Mouse (Mus musculus) midbrain, embryonic 13.5 days (tissue): Measurements from ENCODE around the gene Atrnl1. TPM values are rescaled to one million over a fixed set of nuclear protein-coding genes. Genes with fewer than 3 reads are reported as not detected.
"Not testable (repeated sequence)": the region's sequence is repeated elsewhere in the genome, so short reads cannot be mapped to it uniquely, and the experiment has no call there.

Experiments
- ATAC-seq: fragments of 200-750 bp; cut with Nextera tagmentation; 2 replicates; pipeline ENCODE4 v1.8.0; 2017; ENCODE audit warnings: mild to moderate bottlenecking, moderate TSS enrichment, moderate library complexity
- H3K27ac ChIP-seq: fragments of 300-500 bp; sonication (generic); 2 replicates; pipeline ENCODE4 v1.5.1; 2015; ENCODE audit warnings: inconsistent platforms, mild to moderate bottlenecking, moderate library complexity
- H3K27me3 ChIP-seq: fragments of 300-500 bp; sonication (generic); 2 replicates; pipeline ENCODE4 v1.6.1; 2015; ENCODE audit warnings: mild to moderate bottlenecking, inconsistent platforms
- H3K36me3 ChIP-seq: fragments of 300-500 bp; sonication (generic); 2 replicates; pipeline ENCODE4 v1.6.1; 2015; ENCODE audit warnings: mild to moderate bottlenecking, inconsistent platforms
- H3K4me1 ChIP-seq: fragments of 300-500 bp; sonication (generic); replicated peaks from 2 replicates; pipeline ENCODE4 v1.6.1; 2015; ENCODE audit warnings: inconsistent platforms
- H3K4me2 ChIP-seq: fragments of 300-500 bp; sonication (generic); replicated peaks from 2 replicates; pipeline ENCODE4 v1.6.1; 2015; ENCODE audit warnings: moderate library complexity, mild to moderate bottlenecking, inconsistent platforms
- H3K4me3 ChIP-seq: fragments of 300-500 bp; sonication (generic); replicated peaks from 2 replicates; pipeline ENCODE4 v1.5.1; 2015; ENCODE audit warnings: mild to moderate bottlenecking, inconsistent platforms
- H3K9ac ChIP-seq: fragments of 300-500 bp; sonication (generic); replicated peaks from 2 replicates; pipeline ENCODE4 v1.6.1; 2015; ENCODE audit warnings: mild to moderate bottlenecking, inconsistent platforms
- H3K9me3 ChIP-seq: fragments of 300-500 bp; sonication (generic); 2 replicates; pipeline ENCODE4 v1.6.1; 2016; ENCODE audit warnings: mild to moderate bottlenecking, inconsistent platforms
- WGBS: fragments of 180-500 bp; shearing (Covaris S2); methylation state at CpG from one replicate; pipeline ENCODE4 v1.1.7; 2015; 5-methylcytosine and 5-hydroxymethylcytosine counted together
- polyA plus RNA-seq: library from polyadenylated mRNA; unstranded; fragments of >200 nt; fragmentation: Nextera tagmentation; extraction: Ambion mirVana; gene quantifications from 2 replicates; pipeline ENCODE4 v1.2.1, GENCODE M21; 2015

Gene Atrnl1
- polyA plus RNA-seq, 1 experiment from 2014 or later: 10.2 TPM

- not testable (repeated sequence) for H3K9ac ChIP-seq, ATAC-seq, H3K9me3 ChIP-seq, H3K36me3 ChIP-seq, H3K27ac ChIP-seq, H3K4me2 ChIP-seq, H3K4me3 ChIP-seq, H3K27me3 ChIP-seq, H3K4me1 ChIP-seq
- WGBS: 94% methylated on average over 15 of the region's 15 CpGs
Observed at GRCm38 (mm10) chr19:57994174-57994833, 383.5 kb downstream of the Atrnl1 start.

DNA sequence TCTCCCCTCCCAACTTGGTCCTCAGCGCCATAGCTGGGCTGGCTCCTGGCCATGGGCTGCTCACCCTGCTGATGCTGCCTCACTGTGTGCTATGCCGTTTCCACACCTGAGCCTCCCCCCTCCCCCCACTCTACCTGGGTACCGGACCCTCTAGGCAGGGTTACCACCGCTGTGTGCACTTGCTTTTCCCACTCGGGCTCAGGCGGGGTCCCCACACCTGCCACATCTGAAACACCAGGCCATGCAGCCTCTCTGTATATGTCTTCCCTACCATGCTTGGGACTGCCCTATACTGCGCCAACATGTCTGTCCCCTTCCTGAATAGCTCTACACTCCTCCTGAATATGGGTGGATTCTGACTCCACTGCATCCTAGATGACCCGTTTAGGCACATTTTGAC, 384.2 kb downstream of the Atrnl1 start:
- Histone ChIP-seq H3K4me1 (no peaks in the 10 kb centered on the region; the same call in none of the 2 replicates), H3K4me2 (no peak overlapping the region), H3K36me3 (no peaks in the 10 kb centered on the region), H3K9ac (no peak overlapping the region), H3K9me3 (no peaks in the 10 kb centered on the region), H3K27ac (no peak overlapping the region), H3K4me3 (no peak overlapping the region), H3K27me3 (no peaks in the 10 kb centered on the region)
- ATAC-seq: no peak
- WGBS: 94% methylated on average over 8 of the region's 8 CpGs

GRCm38 (mm10) chr19:57997961-57998360, 387.1 kb downstream of the Atrnl1 start:
- no peak overlapping the region for H3K4me2 ChIP-seq
- no peak overlapping the region for H3K4me3 ChIP-seq
- no peak overlapping the region for H3K27ac ChIP-seq
- H3K9me3 ChIP-seq: no peaks in the 10 kb centered on the region
- ATAC-seq: no peak
- no peaks in the 10 kb centered on the region for H3K4me1 ChIP-seq
- no peak overlapping the region for H3K9ac ChIP-seq
- no peaks in the 10 kb centered on the region for H3K36me3 ChIP-seq
- 38% methylated on average over 4 of the region's 4 CpGs for WGBS
- H3K27me3 ChIP-seq: no peaks in the 10 kb centered on the region

- H3K4me3 ChIP-seq: no peak overlapping the region
- H3K9me3 ChIP-seq: no peaks in the 10 kb centered on the region
- 90% methylated on average over 1 of the region's 1 CpGs for whole genome bisulfite sequencing
- no peak for ATAC-seq
- no peak overlapping the region for H3K9ac ChIP-seq
- no peaks in the 10 kb centered on the region for H3K36me3 ChIP-seq
- H3K27me3 ChIP-seq: no peaks in the 10 kb centered on the region
- no peak overlapping the region for H3K4me2 ChIP-seq
- H3K27ac ChIP-seq: no peak overlapping the region
- H3K4me1 ChIP-seq: no peaks in the 10 kb centered on the region
Observed at GRCm38 (mm10) chr19:58011636-58012035, 400.8 kb downstream of the Atrnl1 start.

GRCm38 (mm10) chr19:58015741-58016140, 404.9 kb downstream of the Atrnl1 start:
- WGBS: 94% methylated on average over 6 of the region's 6 CpGs
- Histone ChIP-seq H3K9me3 (no peaks in the 10 kb centered on the region), H3K27me3 (no peaks in the 10 kb centered on the region), H3K4me3 (no peak overlapping the region), H3K4me2 (no peak overlapping the region), H3K36me3 (no peaks in the 10 kb centered on the region), H3K4me1 (no peaks in the 10 kb centered on the region), H3K9ac (no peak overlapping the region), H3K27ac (no peak overlapping the region)
- no peak for ATAC-seq

DNA sequence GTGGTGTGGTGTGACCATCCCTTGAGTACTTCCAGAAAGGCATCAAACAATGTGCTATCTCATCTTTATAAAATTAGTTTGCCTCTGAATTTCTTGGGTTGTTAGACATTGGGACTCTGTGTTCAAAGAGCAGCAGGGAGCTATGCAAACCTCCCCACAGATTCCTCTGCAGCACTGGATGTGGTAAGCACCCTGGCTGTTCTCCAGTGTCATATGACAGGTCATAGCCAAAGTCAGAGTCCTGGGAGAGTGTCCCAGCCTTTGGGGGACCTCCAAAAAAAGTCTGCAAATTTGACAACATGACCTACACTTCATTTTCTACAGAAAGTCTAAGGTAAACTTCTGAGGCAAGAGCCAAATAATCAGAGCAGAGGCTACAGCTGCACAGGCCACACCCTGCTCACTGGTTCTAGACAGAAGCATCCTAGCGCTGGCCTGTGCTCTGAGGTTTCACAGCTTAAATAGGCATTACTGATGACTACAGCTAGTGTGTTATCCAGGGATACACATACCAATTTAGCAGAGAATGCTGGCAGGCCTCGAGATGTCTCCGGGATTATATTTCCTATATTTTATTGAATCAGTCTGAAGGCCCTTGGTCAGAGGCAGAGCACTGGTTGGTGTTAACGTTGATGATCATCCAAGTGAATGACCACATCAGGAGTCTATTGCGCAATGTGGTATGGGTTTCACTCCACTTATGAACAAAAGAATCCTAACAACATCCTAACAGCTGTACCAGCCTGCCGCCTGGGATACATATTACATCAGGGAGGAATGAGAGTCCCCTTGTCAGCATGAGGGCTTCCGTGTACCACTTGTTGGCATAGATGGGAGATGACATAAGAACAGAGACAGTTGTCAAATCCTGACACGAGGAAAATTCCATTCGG, 406.0 kb downstream of the Atrnl1 start:
- H3K27ac ChIP-seq: no peak overlapping the region
- H3K4me3 ChIP-seq: no peak overlapping the region
- ATAC-seq: no peak
- H3K36me3 ChIP-seq: no peaks in the 10 kb centered on the region
- H3K9me3 ChIP-seq: no peaks in the 10 kb centered on the region
- no peak overlapping the region for H3K9ac ChIP-seq
- no peaks in the 10 kb centered on the region for H3K4me1 ChIP-seq
- WGBS: 87% methylated on average over 9 of the region's 9 CpGs
- no peaks in the 10 kb centered on the region for H3K27me3 ChIP-seq
- H3K4me2 ChIP-seq: no peak overlapping the region

GRCm38 (mm10) chr19:58017468-58017867, 406.6 kb downstream of the Atrnl1 start:
- 96% methylated on average over 3 of the region's 3 CpGs for WGBS
- ATAC-seq: no peak
- H3K9me3 ChIP-seq: no peaks in the 10 kb centered on the region
- no peak overlapping the region for H3K9ac ChIP-seq
- no peak overlapping the region for H3K4me2 ChIP-seq
- H3K4me3 ChIP-seq: no peak overlapping the region
- H3K4me1 ChIP-seq: no peaks in the 10 kb centered on the region
- H3K27me3 ChIP-seq: no peaks in the 10 kb centered on the region
- H3K36me3 ChIP-seq: no peaks in the 10 kb centered on the region
- H3K27ac ChIP-seq: no peak overlapping the region

DNA sequence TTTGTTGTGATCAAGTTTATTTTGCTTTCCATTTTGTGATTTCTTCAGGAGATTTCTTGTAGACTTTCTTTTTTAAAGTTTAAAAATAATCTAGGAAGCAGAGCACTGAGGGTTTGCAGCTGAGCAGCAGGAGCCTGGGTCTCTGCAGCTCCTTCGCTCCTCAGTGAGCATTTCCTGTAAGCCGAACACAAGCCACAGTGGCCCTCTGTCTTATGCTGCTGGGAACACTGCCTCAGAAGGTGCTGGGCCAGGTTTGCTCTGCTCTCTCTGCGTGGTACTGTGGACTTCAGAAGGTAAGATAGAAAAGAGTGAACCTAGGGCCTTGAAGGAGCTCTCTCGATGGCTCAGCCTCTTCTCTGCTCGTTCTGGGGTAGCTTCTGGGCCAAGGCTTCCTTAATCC, 407.9 kb downstream of the Atrnl1 start:
- WGBS: 66% methylated on average over 5 of the region's 5 CpGs

DNA sequence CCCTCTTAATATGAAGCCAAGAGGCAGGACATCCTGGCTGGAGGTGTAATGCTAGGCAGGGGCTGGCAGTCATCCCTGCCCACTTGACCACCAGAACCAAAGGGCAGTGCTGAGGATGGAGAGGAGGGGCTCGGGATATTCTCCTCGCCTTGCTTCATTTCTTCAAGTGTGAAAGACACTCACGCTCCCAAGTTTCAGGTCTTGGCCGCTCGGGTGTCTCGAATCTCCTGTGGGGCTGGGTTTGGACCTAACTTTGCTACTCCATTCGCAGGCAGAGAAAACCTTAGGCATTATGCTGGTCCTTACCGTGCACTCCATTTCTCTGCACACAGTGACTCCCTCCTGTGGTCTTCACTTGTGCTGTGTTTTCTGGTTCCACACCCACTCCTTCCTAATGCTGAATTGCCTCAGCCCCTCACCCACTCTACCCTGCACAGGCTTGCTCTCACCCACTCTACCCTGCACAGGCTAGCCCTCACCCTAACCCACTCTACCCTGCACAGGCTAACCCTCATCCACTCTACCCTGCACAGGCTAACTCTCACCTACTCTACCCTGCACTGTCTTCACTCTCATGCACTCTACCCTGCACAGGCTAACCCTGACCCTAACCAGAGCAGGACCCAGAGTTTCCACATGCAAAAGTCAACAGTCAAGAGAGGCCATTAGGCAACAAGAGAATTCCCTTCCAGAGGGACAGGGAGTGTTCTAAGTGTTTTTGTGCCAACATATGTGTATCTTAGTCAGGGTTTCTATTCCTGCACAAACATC, 410.9 kb downstream of the Atrnl1 start:
- no peaks in the 10 kb centered on the region for H3K4me1 ChIP-seq
- WGBS: 98% methylated on average over 8 of the region's 8 CpGs
- no peak overlapping the region for H3K9ac ChIP-seq

More for the DNA sequence above, 407.9 kb downstream of the Atrnl1 start:
- Histone ChIP-seq H3K36me3 (no peaks in the 10 kb centered on the region), H3K4me2 (no peak overlapping the region), H3K4me3 (no peak overlapping the region), H3K9me3 (no peaks in the 10 kb centered on the region), H3K27me3 (no peaks in the 10 kb centered on the region), H3K27ac (0 out of 2 replicates have a peak overlapping the region, but pooled peaks have one; percentile 10), H3K4me1 (no peaks in the 10 kb centered on the region), H3K9ac (no peak overlapping the region)
- no peak for ATAC-seq

DNA sequence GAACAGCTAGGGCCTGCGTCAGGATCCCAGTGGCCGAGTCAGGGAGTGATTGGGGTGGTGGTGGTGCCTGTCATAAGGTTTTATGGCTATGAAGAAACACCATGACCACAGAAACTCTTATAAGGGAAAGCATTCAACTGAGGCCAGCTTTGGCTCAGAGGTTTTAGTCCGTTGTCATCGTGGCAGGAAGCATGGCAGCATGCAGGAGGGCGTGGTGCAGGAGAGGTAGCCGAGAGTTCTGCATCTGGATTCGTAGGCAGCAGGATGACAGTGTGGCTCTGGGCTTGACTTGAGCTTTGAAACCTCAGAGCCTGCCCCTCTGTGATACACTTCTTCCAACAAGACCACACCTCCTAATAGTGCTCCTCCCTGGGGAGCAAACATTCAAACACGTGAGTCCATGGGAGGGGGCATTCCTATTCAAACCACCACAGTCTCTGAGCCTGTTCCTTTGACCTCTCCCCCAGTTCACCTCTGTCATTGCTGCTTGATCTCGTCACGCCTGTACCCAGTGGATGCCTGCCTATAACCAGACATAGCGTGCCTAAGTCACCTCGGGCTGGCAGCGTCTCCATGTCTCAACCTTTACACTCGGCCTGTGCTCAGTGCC, 412.5 kb downstream of the Atrnl1 start:
- H3K4me1 ChIP-seq: no peaks in the 10 kb centered on the region
- no peaks in the 10 kb centered on the region for H3K27me3 ChIP-seq
- no peak overlapping the region for H3K4me3 ChIP-seq
- no peak for ATAC-seq
- H3K27ac ChIP-seq: no peak overlapping the region
- 84% methylated on average over 14 of the region's 14 CpGs for WGBS
- no peaks in the 10 kb centered on the region for H3K9me3 ChIP-seq
- H3K9ac ChIP-seq: no peak overlapping the region
- no peak overlapping the region for H3K4me2 ChIP-seq
- H3K36me3 ChIP-seq: 0 out of 2 replicates have a peak, but pooled peaks cover 3% of the 10 kb centered on the region

More for the DNA sequence above, 410.9 kb downstream of the Atrnl1 start:
- no peak overlapping the region for H3K4me3 ChIP-seq
- no peak overlapping the region for H3K27ac ChIP-seq
- H3K4me2 ChIP-seq: no peak overlapping the region
- H3K27me3 ChIP-seq: no peaks in the 10 kb centered on the region
- no peaks in the 10 kb centered on the region for H3K36me3 ChIP-seq
- H3K9me3 ChIP-seq: no peaks in the 10 kb centered on the region
- ATAC-seq: no peak

DNA sequence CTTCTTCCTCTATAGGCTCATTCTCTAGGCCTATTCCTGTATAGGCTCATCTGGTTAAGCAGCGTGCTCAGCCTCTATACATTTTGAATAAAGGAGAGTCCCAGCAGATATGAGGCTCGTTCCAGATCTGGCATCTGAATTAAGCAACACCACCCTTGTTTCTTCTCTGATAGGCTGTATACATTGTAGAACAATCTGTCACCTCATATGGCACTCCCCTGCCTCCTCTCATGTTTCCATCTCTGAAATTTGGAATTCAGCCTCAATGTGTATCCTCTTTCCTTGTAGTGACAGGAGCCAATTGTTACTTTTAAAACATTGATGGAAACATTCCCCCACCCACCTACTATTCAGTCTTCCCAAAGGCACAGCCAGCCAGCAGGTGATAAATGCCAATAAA, 414.2 kb downstream of the Atrnl1 start:
- H3K27me3 ChIP-seq: no peaks in the 10 kb centered on the region
- WGBS: 79% methylated on average over 2 of the region's 2 CpGs
- no peak overlapping the region for H3K27ac ChIP-seq
- no peaks in the 10 kb centered on the region for H3K9me3 ChIP-seq
- no peak overlapping the region for H3K4me3 ChIP-seq
- H3K9ac ChIP-seq: no peak overlapping the region
- no peak for ATAC-seq
- no peak overlapping the region for H3K4me2 ChIP-seq
- H3K4me1 ChIP-seq: no peaks in the 10 kb centered on the region
- peaks cover 4% of the 10 kb centered on the region; the same call in 1 of the 2 replicates for H3K36me3 ChIP-seq
